Mouse (Mus musculus) liver, embryonic 14.5 days (tissue): ENCODE measurements at regions not wholly inside any gene's neighbourhood (a gene's known extent, or its start where the extent isn't known, plus 50 kb on each side); places are given as distances from the start of the nearest gene placed in this dataset.

Experiments
- CTCF ChIP-seq: IDR thresholded peaks from 2 replicates; pipeline ENCODE4 v1.5.1; 2016; ENCODE audit warnings: antibody characterized with exemption, low read depth, control low read depth
- EP300 ChIP-seq: IDR thresholded peaks from 2 replicates; pipeline ENCODE4 v1.6.1; 2016; ENCODE audit warnings: antibody characterized with exemption, low read depth

GRCm38 (mm10) chr8:32959326-32960064, 469.0 kb upstream of the 5930422O12Rik start:
- TF ChIP-seq CTCF: no peak
- no peak for TF ChIP-seq EP300
